Mouse (Mus musculus) frontal cortex, postnatal 14 days (tissue): ENCODE data around the gene Prep.
"Not testable (repeated sequence)": the region's sequence is repeated elsewhere in the genome, so short reads cannot be mapped to it uniquely, and the experiment has no call there.

Experiments used
- DNase-seq, 2 experiments: peaks; one replicate each; pipeline ENCODE4 v3.0.0; 2022; ENCODE audit warnings: low spot score in 2 of 2

The Prep gene

DNA sequence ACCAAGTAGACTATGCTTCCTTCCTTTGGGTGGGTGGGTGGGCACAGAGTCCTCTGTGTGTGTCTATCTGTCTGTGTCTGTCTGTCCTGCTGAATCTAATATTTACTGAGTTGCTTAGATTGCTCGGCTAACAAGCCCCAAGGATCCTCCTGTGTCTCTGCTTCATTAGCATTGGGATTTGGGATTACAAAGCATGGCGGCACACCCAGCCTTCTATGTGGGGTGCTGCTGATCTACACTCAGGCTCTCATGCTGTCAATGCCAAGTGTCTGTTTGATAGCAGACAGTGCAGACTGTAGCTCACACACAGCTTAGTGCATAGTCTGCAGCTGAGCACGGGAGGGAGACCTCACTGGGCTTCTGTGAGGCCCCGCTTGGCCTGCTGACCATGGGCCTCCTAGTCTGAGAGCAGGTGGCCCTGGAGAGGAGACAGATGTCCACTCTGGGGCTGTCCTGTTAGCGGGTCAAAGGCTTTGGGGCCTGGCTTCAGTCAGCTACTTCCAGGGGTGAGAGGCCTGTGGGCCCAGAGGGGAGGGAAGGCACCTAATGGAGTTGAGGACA, 8.6 kb downstream of the Prep start:
- DNase-seq = no peak

DNA sequence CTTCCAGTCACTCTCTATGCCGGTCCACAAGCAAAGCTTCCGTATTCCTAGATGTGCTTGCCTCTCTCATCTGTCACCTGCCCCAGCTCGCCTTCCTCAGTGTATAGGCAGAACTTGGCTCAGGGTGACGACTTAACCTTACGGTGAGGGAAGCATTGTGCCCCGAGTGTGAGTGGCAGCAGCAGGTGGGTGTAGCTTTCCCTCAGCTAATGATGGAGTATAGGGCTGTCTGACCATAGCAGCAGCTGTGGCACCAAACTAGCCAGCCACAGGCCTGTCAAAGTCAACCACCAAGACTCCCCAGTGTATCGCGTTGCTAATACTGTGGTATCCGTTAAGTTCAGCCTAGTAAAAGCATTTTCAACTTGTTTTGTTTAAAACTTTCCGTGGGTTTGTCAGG, 9.6 kb downstream of the Prep start:
- DNase-seq = no peak

DNA sequence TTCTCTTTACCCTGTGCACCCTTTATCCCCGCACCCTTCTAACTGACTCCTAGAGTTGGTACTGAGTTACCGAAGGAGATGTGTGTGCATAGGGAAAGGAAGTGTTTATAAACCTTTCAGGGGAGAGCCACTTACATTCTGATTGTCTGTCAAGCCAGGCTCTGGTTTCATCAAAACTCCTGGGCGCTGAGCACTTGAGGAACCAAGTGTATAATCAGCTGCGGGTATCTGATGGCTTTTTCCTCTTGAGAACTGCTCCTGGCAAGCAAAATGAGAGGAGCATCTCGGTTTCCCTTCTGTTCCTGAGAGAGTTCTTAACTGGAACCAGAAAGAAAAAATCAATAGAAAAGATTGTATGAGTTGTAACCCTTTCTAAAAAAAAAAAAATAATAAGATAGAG, 10.3 kb downstream of the Prep start:
- no peak for DNase-seq

DNA sequence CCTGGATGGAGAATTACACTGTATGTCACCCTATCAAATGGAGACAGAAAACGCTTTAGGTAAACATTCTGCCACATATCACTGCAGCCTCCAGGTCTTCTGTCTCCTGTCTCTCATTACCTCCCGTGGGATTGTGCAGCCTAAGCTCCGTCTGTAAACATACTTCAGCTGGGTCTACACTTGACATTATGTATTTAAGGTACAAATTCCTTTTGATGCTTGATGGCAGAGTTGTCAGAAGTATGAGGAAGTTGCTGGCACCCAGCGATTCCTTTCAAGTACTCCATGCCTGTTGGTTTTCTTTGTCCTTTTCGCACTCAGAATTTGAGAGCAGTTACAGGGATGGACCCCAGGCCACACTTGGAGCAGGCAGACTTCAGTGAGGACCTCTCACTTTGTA, 12.8 kb downstream of the Prep start:
- DNase-seq = no peak

DNA sequence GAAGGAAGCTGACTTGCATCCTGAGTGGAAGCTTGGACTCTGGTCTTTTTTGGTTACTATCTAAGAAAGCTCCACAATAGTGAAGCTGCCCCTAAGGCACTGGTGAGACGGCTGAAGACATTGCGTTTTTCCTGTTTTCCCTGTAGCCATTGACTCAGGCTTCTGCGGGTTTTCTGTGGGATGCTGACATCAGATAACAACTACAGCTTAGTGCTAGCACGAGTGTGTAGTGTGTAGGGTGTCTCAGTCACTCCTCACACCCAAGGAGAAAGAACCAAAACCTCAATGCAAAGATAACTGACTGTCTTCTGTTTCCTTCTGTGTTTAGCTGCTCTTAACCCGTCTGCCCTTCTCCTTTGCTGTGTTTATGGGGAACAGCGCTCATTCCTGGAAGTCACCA, 13.5 kb downstream of the Prep start:
- DNase-seq = no peak

DNA sequence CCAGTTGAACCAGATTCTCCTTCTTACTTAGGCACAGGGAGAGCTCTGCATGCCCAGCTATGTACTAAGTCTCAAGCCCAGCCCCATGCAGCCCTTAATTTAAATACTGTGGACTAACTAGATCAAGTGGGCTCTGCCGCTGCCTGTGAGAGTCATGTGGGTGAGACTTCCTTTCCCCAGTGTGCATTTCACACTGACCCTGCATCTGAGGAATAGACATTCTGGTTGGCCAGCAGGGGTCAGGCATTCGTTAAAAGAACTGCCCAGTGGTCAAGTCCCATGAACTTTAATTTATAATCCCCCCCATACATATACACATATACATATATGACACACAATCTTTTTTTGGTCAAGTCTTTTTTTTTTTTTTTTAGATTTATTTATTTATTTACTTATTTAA, 15.7 kb downstream of the Prep start:
- no peak for DNase-seq

DNA sequence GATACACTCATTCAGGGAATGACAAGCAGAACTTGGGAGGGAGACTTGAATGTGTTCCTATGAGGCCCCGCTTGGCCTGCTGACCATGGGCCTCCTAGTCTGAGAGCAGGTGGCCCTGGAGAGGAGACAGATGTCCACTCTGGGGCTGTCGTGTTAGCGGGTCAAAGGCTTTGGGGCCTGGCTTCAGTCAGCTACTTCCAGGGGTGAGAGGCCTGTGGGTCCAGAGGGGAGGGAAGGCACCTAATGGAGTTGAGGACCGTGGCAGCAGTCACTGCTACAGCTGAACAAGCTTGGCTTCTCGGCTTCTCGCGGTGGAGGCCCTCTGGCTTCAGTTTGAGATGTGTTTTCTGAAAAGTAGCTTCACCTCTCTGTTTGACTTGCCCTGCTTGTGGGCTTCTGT, 17.0 kb downstream of the Prep start:
- DNase-seq = not testable (repeated sequence)

DNA sequence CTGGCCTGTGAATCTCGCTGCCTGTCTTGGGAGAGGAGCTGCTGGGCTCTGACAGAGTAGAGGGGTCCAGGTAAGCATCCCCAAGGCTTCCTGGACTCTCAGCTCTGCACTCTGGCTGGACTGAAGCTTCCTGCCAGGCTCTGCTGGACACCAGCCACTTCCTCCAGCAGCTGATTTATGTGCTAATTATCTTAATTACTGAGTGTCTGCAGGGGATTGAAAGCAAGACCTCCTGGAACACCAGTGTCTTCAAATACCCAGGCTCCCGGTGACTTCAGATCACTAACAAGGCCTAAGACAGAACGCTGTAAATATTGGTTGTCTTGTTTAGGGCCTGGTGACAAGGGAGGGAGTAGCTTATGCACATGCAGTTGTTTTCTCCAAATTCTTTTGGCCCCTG, 17.5 kb downstream of the Prep start:
- DNase-seq = no peak

DNA sequence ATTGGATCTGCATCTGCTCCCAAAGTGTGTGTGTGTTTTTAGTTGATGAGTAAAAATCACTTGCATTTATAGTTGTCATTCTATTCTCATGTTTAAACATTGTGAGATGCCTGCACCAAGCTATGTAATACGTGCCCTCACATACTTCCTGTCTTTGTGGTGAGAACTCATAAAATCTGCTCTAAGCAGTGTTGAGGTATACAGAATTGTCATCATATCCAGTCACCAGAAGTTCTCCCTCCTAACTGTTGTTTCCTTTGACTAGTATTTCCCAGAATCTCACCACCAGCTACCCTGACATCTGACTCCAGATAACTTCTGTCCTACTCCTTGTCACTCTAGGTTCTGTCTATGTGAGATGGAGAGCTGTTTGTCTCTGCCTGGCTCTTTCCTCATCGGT, 18.3 kb downstream of the Prep start:
- no peak for DNase-seq

DNA sequence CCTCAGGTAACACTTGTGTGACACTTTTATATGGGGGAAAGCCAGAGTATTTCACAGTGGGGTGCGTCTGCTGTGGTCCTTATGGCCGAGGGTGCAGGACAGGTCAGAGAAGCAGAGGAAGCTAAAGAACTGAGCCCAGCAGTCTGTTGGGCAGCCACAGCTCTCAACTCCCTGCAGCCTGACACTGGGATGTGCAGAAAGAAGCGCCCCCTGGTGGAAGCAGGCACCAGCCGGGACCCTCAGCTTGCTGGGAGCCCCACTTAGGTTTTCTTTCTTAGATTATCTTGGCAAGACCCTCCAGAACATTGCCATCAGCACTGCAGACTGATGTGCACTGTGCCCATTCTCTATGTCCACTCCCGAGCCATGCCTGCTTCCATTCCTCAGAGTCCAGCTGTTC, 19.6 kb downstream of the Prep start:
- DNase-seq = no peak

DNA sequence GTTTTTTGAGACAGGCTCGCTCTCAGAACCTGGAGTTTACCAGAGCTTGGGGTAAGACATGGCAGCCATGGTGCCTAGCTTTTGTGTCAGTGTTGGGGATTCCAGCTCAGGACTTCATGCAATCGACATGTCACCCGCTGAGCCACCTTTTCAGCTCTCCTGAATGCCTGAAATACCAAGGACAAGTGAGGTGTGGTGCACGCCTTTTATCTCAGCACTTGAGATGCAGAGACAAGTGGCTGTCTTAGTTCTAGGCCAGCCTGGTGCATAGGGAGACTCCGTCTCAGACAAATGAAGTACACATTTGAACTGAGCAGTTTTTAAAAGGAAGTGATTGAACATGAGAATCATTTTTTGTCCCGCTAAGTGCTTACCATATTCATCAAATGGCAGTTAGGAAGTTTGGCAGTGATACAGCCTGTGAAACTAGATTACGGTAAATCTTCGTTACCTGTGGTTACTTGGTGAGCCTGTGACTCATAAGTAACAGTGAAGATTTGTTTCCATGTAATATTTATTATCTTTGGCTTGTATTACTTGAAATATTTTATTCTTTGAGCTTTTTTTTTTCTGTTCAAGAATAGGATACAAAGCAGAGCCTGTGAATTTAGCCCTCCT, 24.6 kb downstream of the Prep start:
- no peak for DNase-seq

DNA sequence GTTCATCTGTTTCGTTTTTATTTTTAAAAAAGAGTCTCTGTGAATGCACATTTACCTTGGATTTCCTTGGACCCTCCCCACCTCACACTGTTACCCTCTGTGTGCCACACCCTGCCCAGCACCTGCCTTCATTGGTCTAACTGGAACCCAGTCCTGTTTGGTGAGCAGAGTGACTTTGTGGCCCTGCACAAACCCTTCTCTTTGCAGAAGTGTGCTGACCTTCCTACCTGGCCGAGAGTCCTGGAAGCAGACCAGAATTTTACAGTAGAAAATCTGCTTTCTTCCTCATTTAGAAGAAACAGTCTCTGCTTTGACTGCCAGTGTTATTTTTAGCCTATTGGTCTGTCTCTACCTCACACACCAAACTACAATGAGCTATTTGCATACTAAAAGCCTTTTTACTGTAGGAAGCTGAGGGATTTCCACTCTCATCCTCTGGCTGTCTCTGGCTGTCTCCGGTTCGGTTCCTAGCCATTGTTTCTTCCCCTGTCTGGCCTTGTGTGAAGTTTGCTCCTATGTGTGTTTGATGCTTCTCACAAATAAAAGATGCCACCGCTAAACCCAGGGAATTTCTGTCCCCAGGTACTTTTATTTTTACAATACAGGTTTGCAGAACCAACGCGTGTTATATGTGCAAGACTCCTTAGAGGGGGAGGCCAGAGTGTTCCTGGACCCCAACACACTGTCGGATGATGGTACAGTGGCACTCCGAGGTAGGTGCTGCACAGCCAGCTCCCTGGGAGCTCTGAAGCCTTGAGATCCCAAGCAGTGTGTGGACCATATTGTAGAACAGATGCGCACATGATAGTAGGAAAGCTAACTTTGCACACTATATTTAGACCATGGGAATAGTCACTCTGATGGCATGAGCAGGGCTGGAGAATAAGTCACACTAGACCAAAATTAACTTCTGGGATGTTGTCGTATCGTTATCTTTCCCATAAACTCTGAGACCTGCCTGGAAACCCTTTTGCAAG, 25.4 kb downstream of the Prep start:
- DNase-seq = no peak

DNA sequence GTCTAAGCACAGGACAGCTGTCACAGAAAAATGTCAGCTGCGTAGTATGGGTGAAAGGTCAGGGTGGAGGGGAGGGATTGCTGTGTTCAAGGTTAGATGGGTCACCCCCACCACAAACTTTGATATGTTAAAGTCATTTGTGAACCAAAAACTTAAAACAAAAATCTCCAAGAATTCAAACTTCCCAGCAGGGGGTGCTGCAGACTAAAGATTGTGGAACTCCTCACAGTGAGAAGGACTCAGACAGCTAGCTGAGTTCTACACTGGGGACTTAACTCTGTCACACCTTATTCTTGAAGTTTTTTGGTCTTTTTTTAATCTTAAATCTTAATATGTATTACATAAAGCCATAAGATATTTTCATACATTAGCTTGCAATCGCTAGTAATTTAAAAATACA, 31.7 kb downstream of the Prep start:
- DNase-seq = peak in 1 of 2 experiments; percentile 33

DNA sequence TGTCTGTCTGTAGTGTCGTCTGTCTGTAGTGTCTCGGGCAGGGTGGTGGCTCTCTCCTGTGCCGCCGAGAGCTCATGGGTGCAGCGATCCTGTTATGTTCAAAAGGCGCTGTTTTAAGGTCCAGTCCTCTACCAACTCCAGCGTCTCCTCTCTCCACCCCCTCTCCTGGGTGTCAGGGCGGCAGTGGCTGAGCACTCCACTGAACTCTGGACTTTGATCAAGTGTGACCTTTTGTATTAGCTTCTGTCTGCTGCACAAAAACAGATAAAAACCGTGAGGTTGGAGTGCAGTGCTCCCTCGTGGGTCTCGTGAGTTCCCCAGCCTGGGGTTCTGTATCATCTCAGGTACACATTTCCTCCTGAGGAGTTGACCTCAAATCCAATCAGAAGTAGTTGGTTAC, 33.5 kb downstream of the Prep start:
- no peak for DNase-seq

DNA sequence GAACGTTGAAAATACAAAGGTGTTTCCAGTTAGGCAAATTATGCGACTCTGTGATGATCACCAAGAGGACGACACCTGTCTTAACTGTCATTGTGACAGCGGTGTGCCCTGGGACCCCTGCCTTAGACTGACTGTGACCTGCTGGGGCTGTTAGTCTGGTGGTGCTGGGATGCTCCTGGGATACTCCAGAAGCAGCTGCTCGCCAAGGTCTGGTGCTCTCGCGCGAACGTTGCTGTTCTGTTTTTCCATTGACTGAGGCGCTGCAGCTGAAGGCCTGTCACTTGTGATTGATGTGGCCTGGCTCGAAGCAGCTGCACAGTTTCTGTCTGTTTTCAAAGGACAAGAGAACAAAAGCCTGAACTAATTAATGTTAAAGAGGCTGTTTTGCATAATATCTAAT, 36.2 kb downstream of the Prep start:
- no peak for DNase-seq

DNA sequence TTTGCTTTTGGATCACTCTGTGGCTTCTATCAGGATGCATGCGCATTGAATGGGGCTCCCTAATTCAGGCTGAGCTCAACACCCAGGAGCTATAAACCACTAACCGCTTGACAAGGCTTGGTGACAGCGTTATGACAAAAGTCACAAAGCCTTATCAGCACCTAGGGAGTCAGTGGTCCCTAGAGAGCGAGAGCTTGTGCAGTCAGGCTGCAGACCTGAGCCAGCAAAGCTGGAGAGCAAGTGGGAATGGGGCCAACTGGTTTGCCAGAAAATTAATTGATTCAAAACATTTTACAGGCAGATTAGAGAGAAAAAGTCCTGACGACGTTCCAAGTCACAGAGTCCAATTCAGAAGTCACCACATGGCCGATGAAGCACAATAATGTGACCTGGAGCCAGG, 37.1 kb downstream of the Prep start:
- no peak for DNase-seq

DNA sequence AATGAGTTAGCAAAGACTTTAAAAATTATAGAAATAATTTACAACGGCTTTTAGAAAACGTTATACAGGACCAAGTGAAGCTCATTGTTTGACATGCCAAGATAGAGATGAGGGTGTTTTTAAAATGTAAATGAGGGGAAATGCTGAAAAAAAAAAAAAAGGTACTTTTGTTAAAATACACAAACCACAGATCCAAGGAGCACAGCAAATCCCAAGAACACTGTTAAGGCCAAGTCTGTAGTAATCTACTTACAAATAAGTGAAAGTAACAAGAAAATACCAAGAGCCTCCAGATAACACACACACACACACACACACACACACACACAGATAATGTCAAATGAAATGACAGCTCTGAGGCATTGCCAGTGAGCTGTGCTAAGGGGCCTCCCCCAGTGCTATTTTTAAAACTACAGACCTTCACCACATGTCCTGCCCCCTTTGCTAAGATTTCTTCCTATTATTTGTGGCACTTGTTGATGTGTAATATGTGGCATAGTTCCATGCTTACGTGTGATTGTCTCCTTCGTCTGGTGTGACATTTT, 37.6 kb downstream of the Prep start:
- DNase-seq = no peak

DNA sequence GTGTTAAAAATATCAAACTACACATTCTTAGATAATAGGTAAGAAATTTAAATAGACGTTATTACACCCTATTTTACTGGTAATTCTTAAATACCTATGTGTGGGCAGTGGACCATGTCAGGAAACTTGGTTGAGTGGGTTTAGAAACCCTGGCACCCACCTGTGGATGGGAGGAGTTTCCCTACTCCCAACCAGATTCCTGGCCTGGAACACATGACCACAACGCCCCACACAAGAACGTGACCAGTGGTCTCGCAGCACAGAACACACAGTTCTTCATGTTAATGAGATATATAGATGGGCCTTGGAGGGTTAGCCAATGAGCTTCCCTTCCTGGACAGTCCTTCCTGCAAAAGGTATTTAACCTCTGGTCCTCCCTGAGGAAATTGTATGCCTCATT, 39.5 kb downstream of the Prep start:
- no peak for DNase-seq

DNA sequence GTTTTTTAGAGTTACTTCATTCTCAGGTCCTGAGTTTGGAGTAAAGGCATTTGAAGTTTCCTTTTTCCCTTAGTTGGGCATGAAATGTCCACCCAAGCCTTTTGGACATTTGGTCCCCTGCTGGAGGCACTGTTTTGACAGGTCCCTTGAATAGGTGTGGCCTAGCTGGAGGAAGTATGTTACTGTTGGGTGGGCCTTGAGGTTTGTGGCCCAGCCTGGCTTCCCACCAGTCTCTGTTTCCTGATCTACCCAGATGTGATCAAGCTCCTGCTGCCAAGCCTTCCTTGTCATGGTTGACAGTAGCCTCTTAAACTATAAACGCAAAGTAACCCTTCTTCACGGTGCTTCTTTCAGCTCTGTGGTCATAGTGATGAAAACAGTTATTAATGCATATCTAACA, 40.3 kb downstream of the Prep start:
- no peak for DNase-seq

DNA sequence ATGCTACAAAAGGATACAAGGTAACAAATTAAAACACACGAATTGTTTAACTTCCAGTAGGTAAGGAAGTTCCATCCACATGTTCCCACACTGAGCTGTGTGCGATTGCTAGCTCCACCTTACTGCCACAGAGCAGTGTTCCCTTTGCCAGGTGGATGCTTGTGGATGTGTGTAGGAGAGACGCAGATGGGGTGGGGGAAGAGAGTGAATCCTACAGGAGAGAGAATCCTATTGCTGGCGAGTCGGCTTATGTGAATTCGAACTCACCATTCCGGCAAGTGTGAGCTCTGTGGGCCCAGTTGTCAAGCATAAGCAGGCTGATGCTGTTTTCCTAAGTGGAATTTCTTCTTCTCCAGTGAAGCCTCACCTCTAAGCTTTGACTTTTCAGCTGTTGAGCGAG, 42.0 kb downstream of the Prep start:
- no peak for DNase-seq

DNA sequence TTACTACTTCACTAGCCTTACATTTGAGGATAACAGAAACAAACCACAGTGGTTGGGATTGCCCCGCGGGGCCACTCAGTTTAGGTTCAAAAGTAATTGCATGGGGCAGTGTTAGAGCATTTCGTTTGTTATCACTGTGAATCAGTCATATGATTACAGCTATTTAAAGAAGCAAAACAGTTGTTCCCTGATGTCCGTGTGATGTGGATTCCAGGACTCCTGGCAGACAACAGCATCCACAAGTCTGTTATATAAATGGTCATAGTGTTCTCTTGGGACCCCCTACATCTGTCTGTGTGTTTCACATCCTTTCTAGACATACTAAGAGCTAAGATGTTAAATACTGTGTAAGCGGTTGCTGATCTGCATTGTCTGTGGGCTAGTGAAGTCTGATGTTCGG, 43.0 kb downstream of the Prep start:
- DNase-seq = no peak

DNA sequence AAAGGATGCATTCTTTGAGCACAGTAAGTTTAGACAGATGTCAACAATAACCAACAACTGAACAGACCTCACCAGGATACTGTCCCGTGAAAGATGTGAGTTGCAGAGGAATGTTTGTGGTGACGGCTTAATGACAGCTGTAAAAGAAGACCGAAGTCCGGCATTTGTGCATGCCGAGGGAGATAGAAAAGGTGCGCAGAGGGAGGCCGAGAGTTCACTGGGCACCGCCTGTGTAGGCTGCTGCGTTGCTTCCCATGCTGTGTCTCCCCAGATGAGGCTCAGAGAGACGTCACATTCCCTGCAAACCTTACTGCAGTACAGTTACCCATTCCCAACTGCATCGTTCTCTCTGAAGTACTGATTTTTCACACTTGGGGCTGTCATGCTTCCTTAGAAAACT, 45.9 kb downstream of the Prep start:
- no peak for DNase-seq

DNA sequence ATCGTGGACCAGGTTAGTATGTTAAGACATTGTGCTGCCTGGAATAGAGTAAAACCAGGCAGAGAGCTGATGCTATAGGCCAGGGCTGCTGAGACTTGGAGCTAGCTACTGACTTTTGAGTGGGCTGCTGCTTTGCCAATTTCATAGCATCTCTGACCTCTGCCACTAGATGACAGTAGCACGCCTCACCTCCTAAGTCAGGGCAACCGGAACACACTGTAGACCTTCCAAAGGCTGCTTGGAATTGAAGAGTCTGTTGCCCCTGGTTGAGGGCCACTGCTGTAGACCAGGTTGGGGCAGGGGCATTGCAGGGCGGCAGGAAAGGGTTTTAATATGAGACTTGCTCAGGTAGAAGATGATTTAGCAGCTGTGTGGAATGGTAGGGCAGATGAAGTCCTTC, 47.5 kb downstream of the Prep start:
- no peak for DNase-seq
